Mouse (Mus musculus): Measurements from ENCODE around the gene Hist1h4h.
"Not testable (repeated sequence)": the region's sequence is repeated elsewhere in the genome, so short reads cannot be mapped to it uniquely, and the experiment has no call there.

The Hist1h4h gene

DNA sequence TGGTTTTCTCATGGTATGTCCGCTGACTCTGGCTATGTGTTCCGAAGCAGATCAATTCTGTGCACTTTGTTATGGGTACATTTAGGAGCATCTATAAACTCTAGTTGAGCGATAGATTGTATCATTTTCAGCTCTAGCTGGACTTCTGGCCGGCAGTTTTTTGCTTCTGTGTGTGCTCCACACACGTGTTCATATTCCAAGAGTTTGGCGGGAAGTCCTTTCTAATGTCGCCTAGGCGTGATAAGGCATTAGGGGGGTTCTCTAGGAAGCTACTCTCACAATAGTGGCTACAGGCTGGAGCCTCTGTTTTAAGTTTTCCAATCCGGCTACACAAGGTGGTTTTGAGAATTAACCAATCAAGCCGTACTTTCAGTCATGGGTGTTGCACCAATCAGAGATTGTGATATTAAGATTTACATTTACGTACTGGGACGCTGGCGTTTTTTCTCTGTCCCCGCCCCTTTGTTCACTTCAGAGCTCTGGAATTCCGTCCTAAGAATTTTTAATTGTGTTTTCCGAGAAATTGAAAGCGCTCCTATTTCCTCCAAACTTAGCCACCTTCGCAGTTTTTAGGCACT is 25.1 kb downstream of the Hist1h4h start:
- DNase-seq, result no peak

DNA sequence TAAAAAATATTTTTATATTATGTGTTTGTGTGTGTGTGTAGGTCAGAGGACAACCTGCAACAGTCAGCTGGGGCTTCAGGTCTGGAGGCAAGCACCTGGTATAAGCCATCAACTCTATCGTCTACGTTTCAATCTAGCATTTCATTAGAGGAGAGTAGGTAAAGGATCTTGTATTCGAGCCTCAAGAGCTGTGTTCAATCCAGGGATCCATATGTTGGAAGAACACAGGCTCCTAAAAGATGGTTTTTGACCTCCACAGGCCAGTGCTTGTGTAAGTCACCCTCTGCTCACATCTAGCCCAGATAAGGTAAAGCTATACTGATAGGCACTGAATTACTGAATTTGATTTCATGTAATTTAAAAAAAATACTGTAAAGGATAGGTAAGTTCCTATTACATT is 26.1 kb downstream of the Hist1h4h start:
- no peak for DNase-seq

DNA sequence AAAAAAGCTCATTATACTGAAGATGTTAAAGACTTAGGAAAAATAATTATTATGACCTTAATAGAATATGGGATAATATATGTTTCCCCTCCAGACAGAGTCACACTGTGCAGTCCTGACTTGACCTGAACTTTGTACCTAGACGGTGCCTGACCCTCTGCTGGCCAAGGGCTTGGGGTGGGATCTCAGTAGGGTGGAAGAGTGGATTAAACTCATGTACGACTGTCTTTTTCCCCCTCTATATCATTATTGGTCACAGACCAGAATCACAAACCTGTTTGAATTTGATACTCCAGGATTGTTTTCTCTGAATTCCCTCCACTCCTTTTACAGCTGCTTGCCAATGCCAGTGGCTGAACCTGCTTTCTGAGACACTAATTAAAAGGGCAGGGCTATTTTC is 29.8 kb downstream of the Hist1h4h start:
- not testable (repeated sequence) for DNase-seq

DNA sequence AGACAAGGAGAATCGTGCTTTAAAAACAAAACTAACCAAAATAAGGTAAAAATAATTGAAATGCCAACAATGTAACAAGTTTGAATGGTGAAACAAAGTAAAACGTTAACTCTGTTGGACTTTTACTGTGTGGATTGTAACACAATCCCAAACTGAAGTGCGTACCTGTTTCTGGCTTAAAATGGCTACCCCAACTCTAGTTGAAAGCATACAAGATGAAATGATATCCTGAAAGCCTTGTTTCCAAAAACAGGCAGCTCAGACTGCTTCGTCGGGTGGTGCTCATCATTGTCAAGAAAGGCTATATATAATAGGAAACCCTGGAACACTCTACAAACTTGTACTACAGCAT is 30.7 kb downstream of the Hist1h4h start:
- not testable (repeated sequence) for DNase-seq

DNA sequence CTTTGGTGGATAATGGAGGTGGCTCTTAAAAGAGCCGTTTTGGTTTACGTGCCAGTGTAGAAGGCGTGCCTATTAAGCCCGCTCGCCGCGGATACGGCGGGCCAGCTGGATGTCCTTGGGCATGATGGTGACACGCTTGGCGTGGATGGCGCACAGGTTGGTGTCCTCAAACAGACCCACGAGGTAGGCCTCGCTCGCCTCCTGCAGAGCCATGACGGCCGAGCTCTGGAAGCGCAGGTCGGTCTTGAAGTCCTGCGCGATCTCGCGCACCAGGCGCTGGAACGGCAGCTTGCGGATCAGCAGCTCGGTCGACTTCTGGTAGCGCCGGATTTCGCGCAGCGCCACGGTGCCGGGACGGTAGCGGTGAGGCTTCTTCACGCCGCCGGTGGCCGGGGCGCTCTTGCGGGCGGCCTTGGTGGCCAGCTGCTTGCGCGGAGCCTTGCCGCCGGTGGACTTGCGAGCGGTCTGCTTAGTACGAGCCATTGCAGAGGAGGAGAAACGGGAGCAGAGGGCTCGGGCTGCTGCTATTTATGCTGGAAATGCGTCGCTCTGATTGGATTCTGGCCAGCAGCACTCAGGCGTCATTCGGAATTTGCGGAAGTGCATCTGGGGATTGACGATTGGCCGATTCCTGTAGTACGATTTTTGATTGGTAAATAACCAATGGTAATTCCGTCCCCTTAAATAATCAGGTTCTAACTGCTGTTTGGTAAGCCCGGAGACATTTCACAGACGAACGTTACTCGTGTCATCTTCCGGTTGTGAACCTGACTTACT is 31.2 kb downstream of the Hist1h4h start, which contains the start of gene Hist1h3e:
Hist1h3e (minus strand) TSS at position 487 of the 777 bp plus-strand sequence.
- peak; percentile 93 for DNase-seq

DNA sequence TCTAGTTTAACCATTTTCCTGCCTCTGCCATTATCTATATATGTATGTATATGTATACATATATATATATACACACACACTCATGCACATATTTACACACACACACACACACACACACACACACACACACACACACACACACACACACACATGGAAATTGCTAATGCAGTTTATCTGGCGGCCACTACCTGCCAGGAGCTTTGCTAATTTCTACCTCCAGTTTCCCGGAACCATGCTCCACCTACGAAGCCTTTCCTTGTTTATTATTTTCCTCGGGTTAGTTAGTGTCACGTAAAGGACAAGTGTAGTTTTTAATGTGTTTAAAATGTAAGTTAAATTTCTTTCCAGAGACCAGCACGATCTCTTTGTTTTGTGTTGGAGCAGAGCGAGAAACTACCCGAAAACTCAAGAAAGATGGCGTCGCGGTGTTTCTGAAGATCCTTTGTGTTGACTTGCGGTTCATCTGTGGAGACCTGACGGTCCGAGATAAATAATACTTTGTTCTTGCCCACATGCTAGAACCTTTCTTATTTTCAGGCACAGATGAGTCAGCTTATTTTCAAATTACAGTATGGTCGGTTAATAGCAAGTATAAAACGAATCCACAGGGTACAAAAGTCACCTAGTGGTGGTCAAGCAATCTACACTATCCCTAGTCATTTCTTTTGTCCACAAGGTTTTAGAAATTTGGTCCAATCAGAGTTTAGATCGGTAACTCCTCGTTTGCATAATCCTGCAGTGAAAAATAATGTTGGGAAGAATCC is 32.0 kb downstream of the Hist1h4h start:
- DNase-seq, result no peak

DNA sequence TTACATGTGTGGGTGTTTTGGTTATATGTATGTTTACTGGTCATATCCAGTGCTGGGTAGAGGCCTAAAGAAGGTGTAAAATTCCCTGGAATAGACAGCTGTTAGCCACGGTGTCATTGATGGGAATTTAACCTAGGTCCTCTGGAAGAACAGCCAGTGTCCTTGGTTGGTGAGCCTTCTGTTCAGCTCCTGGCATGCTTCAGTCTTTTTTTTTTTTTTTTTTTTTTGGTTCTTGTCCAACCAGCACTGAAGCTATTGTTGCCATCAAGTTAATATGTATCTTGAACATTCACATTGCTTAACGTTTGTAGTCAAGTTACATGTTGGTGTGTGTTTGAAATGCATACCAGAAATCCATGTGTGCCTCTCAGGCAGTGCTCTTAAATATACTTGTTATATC is 33.6 kb downstream of the Hist1h4h start:
- DNase-seq, result no peak

DNA sequence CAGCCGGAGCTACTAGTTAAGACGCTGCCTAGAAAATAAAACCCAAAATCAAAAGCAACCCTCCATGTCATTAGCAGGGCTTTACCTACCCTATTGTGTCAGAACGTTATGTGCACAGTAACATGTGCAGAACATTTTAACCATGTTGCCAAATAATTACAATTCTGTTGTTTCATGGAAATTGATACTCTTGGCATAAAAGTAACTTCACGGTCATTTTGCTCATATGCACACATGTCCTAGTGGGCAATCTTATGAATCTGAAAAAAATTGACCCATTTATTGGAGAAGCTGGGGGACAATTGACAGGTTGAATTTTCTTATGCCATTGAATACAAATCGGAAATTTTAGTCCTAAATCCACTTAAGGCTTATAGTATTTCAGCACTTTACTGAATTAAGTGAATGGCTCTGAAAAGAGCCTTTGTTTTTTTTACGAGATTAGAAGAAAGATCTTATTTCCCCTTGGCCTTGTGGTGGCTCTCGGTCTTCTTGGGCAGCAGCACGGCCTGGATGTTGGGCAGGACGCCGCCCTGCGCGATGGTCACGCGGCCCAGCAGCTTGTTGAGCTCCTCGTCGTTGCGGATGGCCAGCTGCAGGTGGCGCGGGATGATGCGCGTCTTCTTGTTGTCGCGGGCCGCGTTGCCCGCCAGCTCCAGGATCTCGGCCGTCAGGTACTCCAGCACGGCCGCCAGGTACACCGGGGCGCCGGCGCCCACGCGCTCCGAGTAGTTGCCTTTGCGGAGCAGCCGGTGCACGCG is 39.6 kb downstream of the Hist1h4h start:
- DNase-seq, result not testable (repeated sequence)

DNA sequence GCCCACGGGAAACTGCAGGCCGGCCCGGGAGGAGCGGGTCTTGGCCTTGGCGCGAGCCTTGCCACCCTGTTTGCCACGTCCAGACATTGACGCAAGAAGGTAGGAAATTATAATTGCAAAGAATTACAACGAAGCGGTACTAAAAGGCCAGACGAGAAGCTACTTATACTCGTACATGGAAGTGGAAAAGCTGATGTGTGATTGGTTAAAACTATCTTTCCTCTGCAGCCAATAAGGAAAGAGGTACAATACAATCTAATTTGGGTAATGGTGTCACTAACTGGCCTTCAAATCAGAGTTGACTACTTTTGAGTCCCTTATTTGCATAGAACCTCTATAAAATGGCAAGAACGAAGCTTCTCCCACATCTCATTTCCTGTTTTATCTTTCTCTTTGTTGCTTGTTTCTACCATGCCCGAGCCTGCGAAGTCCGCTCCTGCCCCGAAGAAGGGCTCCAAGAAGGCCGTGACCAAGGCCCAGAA is 40.2 kb downstream of the Hist1h4h start, which contains the start of the genes Hist1h2ae and Hist1h2bg:
Hist1h2ae (minus strand) TSS at position 199 of the 482 bp plus-strand sequence.
Hist1h2bg (plus strand) TSS at position 375 of the 482 bp plus-strand sequence.
- peak; percentile 80 for DNase-seq

DNA sequence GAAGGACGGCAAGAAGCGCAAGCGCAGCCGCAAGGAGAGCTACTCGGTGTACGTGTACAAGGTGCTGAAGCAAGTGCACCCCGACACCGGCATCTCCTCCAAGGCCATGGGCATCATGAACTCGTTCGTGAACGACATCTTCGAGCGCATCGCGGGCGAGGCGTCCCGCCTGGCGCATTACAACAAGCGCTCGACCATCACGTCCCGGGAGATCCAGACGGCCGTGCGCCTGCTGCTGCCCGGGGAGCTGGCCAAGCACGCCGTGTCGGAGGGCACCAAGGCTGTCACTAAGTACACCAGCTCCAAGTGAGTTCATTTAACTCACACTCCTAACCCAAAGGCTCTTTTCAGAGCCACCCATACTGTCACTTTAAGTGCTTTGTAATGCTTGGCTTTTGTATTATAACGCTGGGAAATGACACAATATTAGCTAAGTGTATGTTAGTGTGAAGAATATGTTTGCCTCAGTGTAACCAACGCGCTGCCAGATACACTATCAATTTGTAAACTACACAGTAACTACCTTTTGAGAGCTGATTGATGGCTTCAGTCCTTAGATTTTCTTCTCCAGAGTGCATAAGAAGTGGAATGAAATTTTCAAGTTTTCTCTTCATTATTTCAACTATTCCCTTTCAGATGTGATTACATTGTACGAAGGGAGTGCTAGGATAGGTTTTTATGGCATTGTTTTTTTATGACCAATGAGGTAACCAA is 40.8 kb downstream of the Hist1h4h start:
- not testable (repeated sequence) for DNase-seq

DNA sequence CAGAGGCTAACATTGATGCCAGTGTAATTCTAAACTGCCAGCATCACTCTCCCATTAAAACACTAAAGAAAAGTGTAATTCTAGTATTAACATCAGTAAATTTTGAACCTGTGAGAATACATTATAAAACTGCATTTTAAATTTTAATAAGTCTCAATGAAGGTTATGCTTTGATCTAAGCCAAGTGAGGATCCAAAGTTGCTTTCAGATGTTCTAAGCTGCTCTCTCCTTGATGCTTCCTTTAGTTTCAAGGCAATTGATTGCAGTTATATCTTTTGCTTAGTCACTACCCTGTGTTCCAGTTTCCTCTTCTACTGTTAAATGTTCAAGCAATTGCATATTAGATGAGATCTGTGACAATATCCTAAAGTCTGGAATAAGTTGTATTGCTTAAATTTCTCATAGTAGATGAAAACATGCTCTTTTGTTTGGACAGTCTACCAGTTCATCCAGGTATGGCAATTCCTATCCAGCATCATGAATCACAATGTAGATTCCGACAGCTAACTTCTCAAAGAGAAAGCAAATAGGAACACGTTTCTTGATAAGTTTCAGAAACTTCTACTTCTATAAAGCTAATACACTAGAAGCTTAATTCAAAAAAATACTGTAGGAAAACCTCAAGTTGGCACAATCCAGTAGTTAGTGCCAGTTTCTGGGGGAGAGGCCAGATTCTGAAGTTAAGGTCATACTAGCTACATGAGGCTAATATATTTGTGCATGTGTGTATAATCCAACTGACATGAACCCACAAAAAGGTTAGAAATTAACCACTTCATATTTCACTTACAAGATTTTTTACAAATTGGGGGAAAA is 41.6 kb downstream of the Hist1h4h start:
- DNase-seq, result no peak

DNA sequence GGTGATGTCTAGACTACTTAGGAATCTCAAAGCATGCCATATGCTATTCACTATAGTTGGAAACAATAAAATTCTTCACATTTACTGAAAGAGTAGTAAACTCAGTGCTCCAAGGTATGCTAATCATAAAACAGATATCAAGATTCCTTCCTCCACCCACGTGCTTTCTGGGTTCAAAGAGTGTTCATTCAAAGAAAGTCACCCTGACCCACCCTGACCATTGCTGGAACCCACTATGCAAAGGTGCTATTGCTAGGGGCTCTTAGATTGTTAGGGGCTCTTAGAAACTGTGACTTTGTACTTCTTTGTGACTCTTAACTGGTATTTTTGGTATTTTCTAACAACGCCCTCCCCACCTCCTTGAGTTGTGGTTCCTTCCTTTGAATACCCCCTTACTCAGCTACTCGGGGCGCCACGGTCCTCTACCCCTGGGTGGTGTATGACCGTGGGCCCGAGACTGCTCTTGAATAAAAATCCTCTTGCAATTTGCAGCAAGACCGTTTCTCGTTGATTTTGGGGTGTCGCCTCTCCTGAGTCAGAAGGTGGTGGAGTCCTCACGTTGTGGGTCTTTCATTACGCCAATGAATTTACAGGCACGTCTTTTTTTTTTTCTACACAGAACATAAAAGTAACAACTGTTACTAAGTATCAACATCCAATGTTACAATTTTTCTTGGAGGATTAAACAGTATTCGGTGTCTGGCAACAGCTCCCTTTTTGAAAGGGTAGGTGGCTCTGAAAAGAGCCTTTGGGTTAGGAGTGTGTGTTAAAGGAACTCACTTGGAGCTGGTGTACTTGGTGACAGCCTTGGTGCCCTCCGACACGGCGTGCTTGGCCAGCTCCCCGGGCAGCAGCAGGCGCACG is 42.4 kb downstream of the Hist1h4h start:
- not testable (repeated sequence) for DNase-seq

DNA sequence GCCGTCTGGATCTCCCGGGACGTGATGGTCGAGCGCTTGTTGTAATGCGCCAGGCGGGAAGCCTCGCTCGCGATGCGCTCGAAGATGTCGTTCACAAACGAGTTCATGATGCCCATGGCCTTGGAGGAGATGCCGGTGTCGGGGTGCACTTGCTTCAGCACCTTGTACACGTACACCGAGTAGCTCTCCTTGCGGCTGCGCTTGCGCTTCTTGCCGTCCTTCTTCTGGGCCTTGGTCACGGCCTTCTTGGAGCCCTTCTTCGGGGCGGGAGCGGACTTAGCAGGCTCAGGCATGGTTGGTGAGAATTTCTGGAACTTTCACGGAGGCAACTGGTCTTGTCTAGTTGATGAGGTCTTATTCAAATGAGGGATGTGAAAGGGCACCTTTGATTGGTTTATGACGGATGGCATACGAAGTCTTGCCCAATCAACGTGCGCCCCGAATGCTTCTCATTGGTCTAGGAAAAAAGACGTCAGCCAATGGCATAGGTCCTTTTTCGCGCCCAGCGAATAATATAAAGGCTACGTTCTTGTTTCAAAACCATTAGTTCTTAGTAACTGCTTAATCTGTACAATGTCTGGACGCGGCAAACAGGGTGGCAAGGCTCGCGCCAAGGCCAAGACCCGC is 43.2 kb downstream of the Hist1h4h start, which contains the start of the genes Hist1h2bf and Hist1h2ad:
Hist1h2bf (minus strand) TSS at position 299 of the 627 bp plus-strand sequence.
Hist1h2ad (plus strand) TSS at position 484 of the 627 bp plus-strand sequence.
- peak; percentile 88 for DNase-seq

DNA sequence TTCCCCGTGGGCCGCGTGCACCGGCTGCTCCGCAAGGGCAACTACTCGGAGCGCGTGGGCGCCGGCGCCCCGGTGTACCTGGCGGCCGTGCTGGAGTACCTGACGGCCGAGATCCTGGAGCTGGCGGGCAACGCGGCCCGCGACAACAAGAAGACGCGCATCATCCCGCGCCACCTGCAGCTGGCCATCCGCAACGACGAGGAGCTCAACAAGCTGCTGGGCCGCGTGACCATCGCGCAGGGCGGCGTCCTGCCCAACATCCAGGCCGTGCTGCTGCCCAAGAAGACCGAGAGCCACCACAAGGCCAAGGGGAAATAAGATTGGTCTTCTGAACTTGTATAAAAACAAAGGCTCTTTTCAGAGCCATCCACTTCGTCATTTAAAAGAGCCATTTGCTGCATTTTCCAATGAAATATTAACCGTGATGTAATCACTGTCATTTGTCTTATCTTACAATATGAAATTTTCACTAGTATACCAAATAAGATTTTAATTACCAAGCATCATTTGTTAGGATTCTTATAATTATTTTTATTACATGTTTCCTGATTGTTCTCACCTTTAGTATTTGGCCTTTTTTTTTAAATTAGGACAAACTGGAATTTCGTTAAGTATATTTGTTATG is 43.8 kb downstream of the Hist1h4h start:
- DNase-seq, result not testable (repeated sequence)

DNA sequence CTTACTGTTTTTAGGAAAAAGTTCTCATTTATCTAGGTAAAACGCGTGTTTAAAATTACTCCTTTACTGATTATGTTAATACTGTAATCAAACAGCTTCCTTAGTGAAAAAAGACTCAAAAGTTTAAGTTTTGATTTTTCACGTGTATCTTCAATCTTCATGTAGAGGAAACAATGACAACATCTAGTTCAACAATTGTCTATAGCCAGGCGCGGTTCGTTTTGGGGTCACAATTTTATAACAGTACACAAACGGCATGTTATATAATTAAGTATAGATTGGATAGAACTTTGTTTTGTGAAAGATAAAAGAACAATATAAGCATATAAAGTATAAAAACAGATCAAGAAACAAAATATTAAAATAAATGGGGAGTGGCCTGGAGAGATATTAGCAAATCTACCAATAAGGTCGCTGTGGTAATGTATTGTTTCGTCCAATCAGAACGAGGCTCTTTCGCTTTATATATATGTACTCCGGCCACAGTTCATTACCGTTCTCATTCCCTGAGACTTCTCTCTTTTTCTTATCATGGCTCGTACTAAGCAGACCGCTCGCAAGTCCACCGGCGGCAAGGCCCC is 44.5 kb downstream of the Hist1h4h start, which contains the start of gene Hist1h3d:
Hist1h3d (plus strand) TSS at position 493 of the 581 bp plus-strand sequence.
- peak; percentile 60 for DNase-seq

DNA sequence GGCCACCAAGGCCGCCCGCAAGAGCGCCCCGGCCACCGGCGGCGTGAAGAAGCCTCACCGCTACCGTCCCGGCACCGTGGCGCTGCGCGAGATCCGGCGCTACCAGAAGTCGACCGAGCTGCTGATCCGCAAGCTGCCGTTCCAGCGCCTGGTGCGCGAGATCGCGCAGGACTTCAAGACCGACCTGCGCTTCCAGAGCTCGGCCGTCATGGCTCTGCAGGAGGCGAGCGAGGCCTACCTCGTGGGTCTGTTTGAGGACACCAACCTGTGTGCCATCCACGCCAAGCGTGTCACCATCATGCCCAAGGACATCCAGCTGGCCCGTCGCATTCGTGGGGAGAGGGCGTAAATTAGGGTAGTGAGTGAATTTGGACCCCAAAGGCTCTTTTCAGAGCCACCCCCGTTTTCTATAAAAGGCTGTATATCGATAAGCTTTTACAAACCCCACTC is 45.0 kb downstream of the Hist1h4h start:
- DNase-seq, result not testable (repeated sequence)

DNA sequence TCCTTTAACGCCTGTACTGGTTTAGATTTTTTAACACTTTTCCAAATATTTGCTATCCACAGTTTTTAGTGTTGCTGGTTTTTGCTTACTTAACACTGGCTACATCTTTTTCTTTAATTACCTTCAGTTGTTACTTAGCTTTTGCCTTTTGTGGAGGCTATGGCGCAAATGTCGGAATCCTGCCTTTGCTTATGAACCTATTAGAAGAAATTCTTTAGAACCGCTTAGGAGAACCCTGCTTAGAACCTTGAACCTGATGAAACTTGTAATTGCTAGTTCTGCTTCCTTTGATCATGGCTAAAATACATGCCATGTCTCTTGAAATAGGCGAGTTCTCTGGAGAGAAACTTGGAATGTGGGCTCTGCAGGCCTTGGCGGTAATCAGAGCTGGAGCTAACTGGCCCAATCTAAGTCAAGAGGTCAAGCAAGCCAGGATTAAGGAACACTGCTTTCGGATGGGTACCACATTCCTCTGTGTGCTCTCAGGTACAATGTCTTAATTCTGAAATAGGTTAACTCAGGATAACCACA is 45.6 kb downstream of the Hist1h4h start:
- no peak for DNase-seq

All from right cerebral cortex, postnatal 25 days (tissue).